Mouse (Mus musculus): Measurements from ENCODE around the gene Lin7a. TPM values are rescaled to one million over a fixed set of nuclear protein-coding genes. Genes with fewer than 3 reads are reported as not detected.

The Lin7a gene
- not detected in 4 replicates for total RNA-seq (2023)

DNA sequence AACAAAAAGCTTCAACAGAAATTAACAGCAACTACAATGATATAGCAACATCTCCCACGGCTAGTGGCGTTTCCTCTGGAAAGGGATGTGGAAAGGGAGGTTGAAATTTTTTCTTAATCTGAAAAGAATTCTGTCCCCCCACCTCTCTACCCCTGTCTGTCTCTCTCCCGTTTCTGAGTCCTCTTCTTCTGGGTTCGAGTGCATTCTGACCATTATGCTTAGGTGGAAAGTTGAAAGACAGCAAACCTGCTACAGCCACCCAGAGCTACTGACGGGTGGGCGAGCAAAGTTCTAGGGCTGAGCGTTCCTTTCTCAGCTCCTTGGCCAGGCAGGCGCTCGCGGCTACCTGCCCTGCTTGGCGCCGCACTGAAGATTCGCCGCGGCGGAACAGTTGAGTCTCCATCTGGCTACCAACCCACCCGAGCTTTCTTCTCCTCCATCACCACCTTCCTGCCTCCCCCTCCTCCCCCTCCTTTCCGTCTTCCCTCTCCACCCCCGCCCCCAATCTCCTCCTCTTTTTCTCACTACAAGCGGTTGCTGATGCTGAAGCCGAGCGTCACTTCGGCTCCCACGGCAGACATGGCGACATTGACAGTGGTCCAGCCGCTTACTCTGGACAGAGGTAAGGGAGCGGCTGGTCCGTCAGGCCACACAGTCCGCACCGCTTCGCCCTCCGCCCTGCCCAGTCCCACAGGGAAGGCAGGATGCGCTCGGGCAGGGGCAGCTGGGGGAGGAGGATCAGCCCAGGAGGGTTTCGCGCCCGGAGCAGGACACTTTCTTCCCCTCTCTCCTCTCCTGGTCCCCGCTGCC, at the start of gene Lin7a:
TSS of gene Lin7a (plus strand) at position 366 of the 810 bp plus-strand sequence.

Other genes starting within 250 kb of the Lin7a start
- gene Acss3, start 148.0 kb upstream of the Lin7a start, total RNA-seq (2023), result not detected in 4 replicates
- not detected in 4 replicates for gene Myf5, start 214.4 kb downstream of the Lin7a start, total RNA-seq (2023)
- gene Myf6, start 223.1 kb downstream of the Lin7a start, total RNA-seq (2023), result not detected in 4 replicates